Mouse (Mus musculus) pancreas, adult 10 weeks (tissue): Measurements from ENCODE around the gene Casp6. TPM values are rescaled to one million over a fixed set of nuclear protein-coding genes. Genes with fewer than 3 reads are reported as not detected.

Source experiments
- polyA plus RNA-seq: library from polyadenylated mRNA; stranded (reverse); fragments of 350-450 nt; fragmentation: Illumina TruSeq; extraction: RNeasy Lipid Tissue Mini Kit (QIAGEN cat#74804); gene quantifications from one replicate; pipeline ENCODE4 v1.2.3, GENCODE M21; 2015; ENCODE audit warnings: low read depth, low replicate concordance; ENCODE audit not compliant: insufficient read depth

The Casp6 gene
- polyA plus RNA-seq, result 5.1 TPM

GRCm38 (mm10) chr3:129901271-129901809, at the start of gene Casp6:
Casp6 (plus strand) TSS chr3:129901425.

GRCm38 (mm10) chr3:129878405-129879021, 22.7 kb upstream of the Casp6 start, which contains the start of gene Pla2g12a:
Pla2g12a (plus strand) TSS chr3:129878606.

Other genes with a start within 250 kb of the Casp6 start
- 5.6 TPM for gene Egf, start 146.1 kb upstream of the Casp6 start, polyA plus RNA-seq
- gene Lrit3, start 97.4 kb upstream of the Casp6 start, polyA plus RNA-seq, result not detected
- not detected for gene Rrh, start 78.8 kb upstream of the Casp6 start, polyA plus RNA-seq
- gene Gar1, start 70.0 kb upstream of the Casp6 start, polyA plus RNA-seq, result 6.6 TPM
- not detected for gene Cfi, start 65.5 kb upstream of the Casp6 start, polyA plus RNA-seq
- 7.7 TPM for gene Pla2g12a, start 22.8 kb upstream of the Casp6 start, polyA plus RNA-seq
- 6.4 TPM for gene Mcub, start 68.8 kb downstream of the Casp6 start, polyA plus RNA-seq
- gene Sec24b, start 160.1 kb downstream of the Casp6 start, polyA plus RNA-seq, result 15.6 TPM
- gene Col25a1, start 230.1 kb downstream of the Casp6 start, polyA plus RNA-seq, result 0.20 TPM